In genomic region chr2:32287334-32287840, GRCm38 (mm10) we compare ENCODE assay signal across 8 mouse cellular contexts. TPM values are rescaled to one million over a fixed set of nuclear protein-coding genes. Genes with fewer than 3 reads are reported as not detected.
DNase-seq lines count a peak whose midpoint lies in the region; ATAC-seq and TF ChIP-seq lines count a peak whose summit lies in the region.

Golga2 (plus strand) TSS chr2:32287384.

- H3K4me1 ChIP-seq in lung, embryonic 16.5 days (replicated peaks; ENCODE audit: control insufficient read depth, insufficient read depth, low read length): peaks cover 16% of the 10 kb centered on the region
- H3K4me1 ChIP-seq in intestine, embryonic 14.5 days (replicated peaks; ENCODE audit: control insufficient read depth, insufficient read depth, low read length): peaks cover 7% of the 10 kb centered on the region; the same call in 1 of the 2 replicates
- H3K4me1 ChIP-seq in lung, postnatal 0 days (ENCODE audit: insufficient read depth, low read depth, low read length): peaks cover 8% of the 10 kb centered on the region; the same call in 1 of the 2 replicates

- no peak for TF ChIP-seq CTCF in lung, postnatal 0 days (IDR thresholded peaks at IDR 0.05)

- peak within 1 kb of the TSS; percentile 88 for H3K9ac ChIP-seq in lung, embryonic 16.5 days (ENCODE audit: low read length)
- H3K9ac ChIP-seq in intestine, embryonic 14.5 days (ENCODE audit: low read length): peak within 1 kb of the TSS; percentile 75
- peak within 1 kb of the TSS; percentile 87 for H3K9ac ChIP-seq in lung, postnatal 0 days (replicated peaks; ENCODE audit: low read depth)

- H3K4me2 ChIP-seq in lung, embryonic 16.5 days (ENCODE audit: low read depth, low read length): peak within 1 kb of the TSS; percentile 92
- H3K4me2 ChIP-seq in intestine, embryonic 14.5 days (ENCODE audit: low read length): peak within 1 kb of the TSS; percentile 96
- H3K4me2 ChIP-seq in lung, postnatal 0 days (replicated peaks; ENCODE audit: low read depth, low read length): peak within 1 kb of the TSS; percentile 81

- intact Hi-C loops in gastrocnemius, postnatal 14 days (cut with DNase I; ENCODE audit: low total_unique reads): no loop called here

- no peak for DNase-seq in lung, postnatal 25 days (ENCODE audit: low spot score)
- peak in 1 of 2 experiments; percentile 27 for DNase-seq in adrenal gland, postnatal 4 days (ENCODE audit: low spot score in 2 of 2)
- DNase-seq in gastrocnemius, postnatal 14 days: no peak
- no peak for DNase-seq in intestine, embryonic 14.5 days (ENCODE audit: low spot score)
- no peak for DNase-seq in lung, postnatal 0 days (ENCODE audit: low spot score)
- no peak for DNase-seq in ovary, postnatal 14 days (ENCODE audit: low spot score)
- DNase-seq in kidney, postnatal 10 days: no peak

- 0% methylated on average over 23 of the region's 23 CpGs for WGBS in lung, embryonic 16.5 days
- WGBS in intestine, embryonic 14.5 days: 2% methylated on average over 23 of the region's 23 CpGs
- 1% methylated on average over 20 of the region's 23 CpGs for WGBS in lung, postnatal 0 days

- no peaks in the 10 kb centered on the region for H3K9me3 ChIP-seq in lung, embryonic 16.5 days (ENCODE audit: control insufficient read depth, low read length)
- no peaks in the 10 kb centered on the region for H3K9me3 ChIP-seq in intestine, embryonic 14.5 days (ENCODE audit: control insufficient read depth, low read length)
- no peaks in the 10 kb centered on the region for H3K9me3 ChIP-seq in lung, postnatal 0 days (ENCODE audit: low read length)

- H3K27ac ChIP-seq in lung, embryonic 16.5 days (ENCODE audit: low read length): peak within 1 kb of the TSS; percentile 49
- H3K27ac ChIP-seq in intestine, embryonic 14.5 days (ENCODE audit: low read depth): peak within 1 kb of the TSS; percentile 45
- peak within 1 kb of the TSS; percentile 87 for H3K27ac ChIP-seq in lung, postnatal 0 days (ENCODE audit: low read length)

- H3K36me3 ChIP-seq in lung, embryonic 16.5 days (ENCODE audit: control insufficient read depth, insufficient read depth, low read length): peaks cover 12% of the 10 kb centered on the region
- H3K36me3 ChIP-seq in intestine, embryonic 14.5 days (ENCODE audit: control insufficient read depth, insufficient read depth, low read length): peaks cover 36% of the 10 kb centered on the region
- 0 out of 2 replicates have a peak, but pooled peaks cover 2% of the 10 kb centered on the region for H3K36me3 ChIP-seq in lung, postnatal 0 days (ENCODE audit: insufficient read depth, low read length)

- H3K27me3 ChIP-seq in lung, embryonic 16.5 days (ENCODE audit: control insufficient read depth, insufficient read depth, low read depth, low read length): no peaks in the 10 kb centered on the region
- no peaks in the 10 kb centered on the region for H3K27me3 ChIP-seq in intestine, embryonic 14.5 days (replicated peaks; ENCODE audit: control insufficient read depth, insufficient read depth, low read length)
- no peaks in the 10 kb centered on the region for H3K27me3 ChIP-seq in lung, postnatal 0 days (replicated peaks; ENCODE audit: insufficient read depth, low read length)

- H3K4me3 ChIP-seq in lung, embryonic 16.5 days (ENCODE audit: low read length): peak within 1 kb of the TSS; percentile 83
- peak within 1 kb of the TSS; percentile 74 for H3K4me3 ChIP-seq in intestine, embryonic 14.5 days (ENCODE audit: low read depth, low read length)
- H3K4me3 ChIP-seq in lung, postnatal 0 days (ENCODE audit: low read depth, low read length): peak within 1 kb of the TSS; percentile 84

- no peak for TF ChIP-seq EP300 in lung, postnatal 0 days (IDR thresholded peaks at IDR 0.05)

- peak; percentile 2; the same call in 1 of the 2 replicates for ATAC-seq in lung, embryonic 16.5 days (ENCODE audit: low read depth)
- peak; percentile 34 for ATAC-seq in intestine, embryonic 14.5 days (replicated peaks; ENCODE audit: low FRiP score, low TSS enrichment, low read depth)
- no peak for ATAC-seq in lung, postnatal 0 days

RNA-seq across cellular contexts. Expression of gene Golga2, which starts in this region (rescaled TPM):
- 25.8 and 27.9 TPM in 2 replicates for polyA plus RNA-seq in lung, embryonic 16.5 days (2015; fragmentation: Nextera tagmentation; extraction: Ambion mirVana)
- 10 to 100 TPM; 78.6 to 80.4 TPM for total RNA-seq in adrenal gland, postnatal 4 days (2021)
- 10 to 100 TPM; 58.4 to 62.1 TPM for total RNA-seq in gastrocnemius, postnatal 14 days (2021)
- 20.1 and 20.2 TPM in 2 replicates for polyA plus RNA-seq in intestine, embryonic 14.5 days (2014; fragmentation: Nextera tagmentation; extraction: Ambion mirVana)
- polyA plus RNA-seq in lung, postnatal 0 days (2015; fragmentation: Nextera tagmentation; extraction: Ambion mirVana): 20.0 and 21.9 TPM in 2 replicates
